Mouse (Mus musculus): Measurements from ENCODE around the gene Ssb. TPM values are rescaled to one million over a fixed set of nuclear protein-coding genes. Genes with fewer than 3 reads are reported as not detected.

Ssb gene
- polyA plus RNA-seq (2016; fragmentation: Nextera tagmentation; extraction: Ambion mirVana), result 361 and 378 TPM in 2 replicates

GRCm38 (mm10) chr2:69861485-69862091, at the start of gene Ssb:
Ssb (plus strand) TSS chr2:69861562.
- under 1% methylated on average over 66 of the region's 66 CpGs for WGBS
- peak within 1 kb of the TSS; percentile 70 for H3K4me2 ChIP-seq (replicated peaks)
- peak; percentile 96 for ATAC-seq (ENCODE audit: low FRiP score)

GRCm38 (mm10) chr2:69816575-69816974, 44.8 kb upstream of the Ssb start:
- H3K36me3 ChIP-seq, result no peaks in the 10 kb centered on the region
- H3K27ac ChIP-seq, result no peak overlapping the region
- ATAC-seq (ENCODE audit: low FRiP score), result no peak
- H3K9me3 ChIP-seq (replicated peaks), result no peaks in the 10 kb centered on the region
- H3K4me1 ChIP-seq, result peaks cover under 1% of the 10 kb centered on the region
- no peaks in the 10 kb centered on the region for H3K27me3 ChIP-seq
- H3K4me2 ChIP-seq (replicated peaks), result no peak overlapping the region
- whole genome bisulfite sequencing, result 86% methylated on average over 5 of the region's 5 CpGs
- no peak overlapping the region for H3K9ac ChIP-seq
- no peak overlapping the region for H3K4me3 ChIP-seq

More at GRCm38 (mm10) chr2:69861485-69862091, at the start of gene Ssb:
- Histone ChIP-seq H3K27ac (peak within 1 kb of the TSS; percentile 94), H3K4me1 (peaks cover 19% of the 10 kb centered on the region), H3K4me3 (peak within 1 kb of the TSS; percentile 99), H3K27me3 (no peaks in the 10 kb centered on the region), H3K9ac (peak within 1 kb of the TSS; percentile 98), H3K9me3 (replicated peaks) (no peaks in the 10 kb centered on the region), H3K36me3 (peaks cover 6% of the 10 kb centered on the region; the same call in 1 of the 2 replicates)

- Histone ChIP-seq H3K4me3 (no peak overlapping the region), H3K27me3 (no peaks in the 10 kb centered on the region), H3K9ac (no peak overlapping the region), H3K9me3 (replicated peaks) (no peaks in the 10 kb centered on the region), H3K27ac (no peak overlapping the region), H3K4me2 (replicated peaks) (no peak overlapping the region), H3K36me3 (no peaks in the 10 kb centered on the region), H3K4me1 (peaks cover 8% of the 10 kb centered on the region)
- no peak for ATAC-seq (ENCODE audit: low FRiP score)
- WGBS, result 83% methylated on average over 9 of the region's 9 CpGs
Observed at GRCm38 (mm10) chr2:69818350-69819085, 42.8 kb upstream of the Ssb start.

GRCm38 (mm10) chr2:69820201-69820600, 41.2 kb upstream of the Ssb start:
- no peak overlapping the region for H3K4me3 ChIP-seq
- ATAC-seq (ENCODE audit: low FRiP score), result no peak
- no peaks in the 10 kb centered on the region for H3K9me3 ChIP-seq (replicated peaks)
- H3K4me2 ChIP-seq (replicated peaks), result no peak overlapping the region
- no peak overlapping the region for H3K27ac ChIP-seq
- peaks cover 6% of the 10 kb centered on the region; the same call in 1 of the 2 replicates for H3K36me3 ChIP-seq
- H3K4me1 ChIP-seq, result peaks cover 22% of the 10 kb centered on the region
- 86% methylated on average over 1 of the region's 1 CpGs for WGBS
- H3K27me3 ChIP-seq, result no peaks in the 10 kb centered on the region
- H3K9ac ChIP-seq, result no peak overlapping the region

GRCm38 (mm10) chr2:69821711-69822110, 39.7 kb upstream of the Ssb start, which contains the start of gene Klhl23:
Klhl23 (plus strand) TSS chr2:69821944.
- Histone ChIP-seq H3K4me2 (replicated peaks) (peak within 1 kb of the TSS; percentile 81), H3K27me3 (no peaks in the 10 kb centered on the region), H3K9ac (peak within 1 kb of the TSS; percentile 97), H3K27ac (peak within 1 kb of the TSS; percentile 94), H3K36me3 (peaks cover 6% of the 10 kb centered on the region; the same call in 1 of the 2 replicates), H3K4me3 (peak within 1 kb of the TSS; percentile 94), H3K9me3 (replicated peaks) (no peaks in the 10 kb centered on the region), H3K4me1 (peaks cover 27% of the 10 kb centered on the region)
- 28% methylated on average over 8 of the region's 8 CpGs for WGBS
- no peak for ATAC-seq (ENCODE audit: low FRiP score)

GRCm38 (mm10) chr2:69822361-69823128, 38.8 kb upstream of the Ssb start:
- peak; percentile 71 for ATAC-seq (ENCODE audit: low FRiP score)
- under 1% methylated on average over 68 of the region's 80 CpGs for WGBS
- no peaks in the 10 kb centered on the region for H3K27me3 ChIP-seq

GRCm38 (mm10) chr2:69823129-69823677, 38.2 kb upstream of the Ssb start:
- peak overlapping the region; percentile 94 for H3K27ac ChIP-seq
- peak overlapping the region; percentile 81 for H3K4me2 ChIP-seq (replicated peaks)
- peak overlapping the region; percentile 94 for H3K4me3 ChIP-seq
- peak overlapping the region; percentile 97 for H3K9ac ChIP-seq
- WGBS, result 2% methylated on average over 45 of the region's 45 CpGs
- peaks cover 28% of the 10 kb centered on the region for H3K4me1 ChIP-seq
- peak; percentile 82 for ATAC-seq (ENCODE audit: low FRiP score)
- H3K27me3 ChIP-seq, result no peaks in the 10 kb centered on the region
- H3K9me3 ChIP-seq (replicated peaks), result no peaks in the 10 kb centered on the region
- H3K36me3 ChIP-seq, result peaks cover 6% of the 10 kb centered on the region; the same call in 1 of the 2 replicates

More at GRCm38 (mm10) chr2:69822361-69823128, 38.8 kb upstream of the Ssb start:
- Histone ChIP-seq H3K9ac (peak overlapping the region; percentile 97), H3K4me2 (replicated peaks) (peak overlapping the region; percentile 81), H3K4me3 (peak overlapping the region; percentile 94), H3K36me3 (peaks cover 6% of the 10 kb centered on the region; the same call in 1 of the 2 replicates), H3K4me1 (peaks cover 28% of the 10 kb centered on the region), H3K9me3 (replicated peaks) (no peaks in the 10 kb centered on the region), H3K27ac (peak overlapping the region; percentile 94)

- Histone ChIP-seq H3K27ac (no peak overlapping the region), H3K9ac (no peak overlapping the region), H3K9me3 (replicated peaks) (no peaks in the 10 kb centered on the region), H3K36me3 (peaks cover 24% of the 10 kb centered on the region), H3K4me2 (replicated peaks) (no peak overlapping the region), H3K4me3 (no peak overlapping the region), H3K4me1 (peaks cover 28% of the 10 kb centered on the region), H3K27me3 (no peaks in the 10 kb centered on the region)
- 83% methylated on average over 10 of the region's 10 CpGs for WGBS
- no peak for ATAC-seq (ENCODE audit: low FRiP score)
Observed at GRCm38 (mm10) chr2:69825898-69826297, 35.5 kb upstream of the Ssb start.

- no peak for ATAC-seq (ENCODE audit: low FRiP score)
- no peaks in the 10 kb centered on the region for H3K27me3 ChIP-seq
- H3K27ac ChIP-seq, result no peak overlapping the region
- WGBS, result 50% methylated on average over 2 of the region's 2 CpGs
- no peaks in the 10 kb centered on the region for H3K9me3 ChIP-seq (replicated peaks)
- peaks cover 28% of the 10 kb centered on the region for H3K36me3 ChIP-seq
- no peak overlapping the region for H3K4me3 ChIP-seq
- no peak overlapping the region for H3K4me2 ChIP-seq (replicated peaks)
- H3K9ac ChIP-seq, result no peak overlapping the region
- H3K4me1 ChIP-seq, result peaks cover 28% of the 10 kb centered on the region
Observed at GRCm38 (mm10) chr2:69826380-69826779, 35.0 kb upstream of the Ssb start.

GRCm38 (mm10) chr2:69828031-69828430, 33.3 kb upstream of the Ssb start:
- Histone ChIP-seq H3K27ac (no peak overlapping the region), H3K9me3 (replicated peaks) (no peaks in the 10 kb centered on the region), H3K36me3 (peaks cover 34% of the 10 kb centered on the region), H3K9ac (no peak overlapping the region), H3K4me3 (no peak overlapping the region), H3K4me1 (peaks cover 20% of the 10 kb centered on the region), H3K4me2 (replicated peaks) (no peak overlapping the region), H3K27me3 (no peaks in the 10 kb centered on the region)
- ATAC-seq (ENCODE audit: low FRiP score), result no peak
- WGBS, result 51% methylated on average over 7 of the region's 7 CpGs

- Histone ChIP-seq H3K4me3 (no peak overlapping the region), H3K9me3 (replicated peaks) (no peaks in the 10 kb centered on the region), H3K9ac (no peak overlapping the region), H3K4me2 (replicated peaks) (no peak overlapping the region), H3K27ac (no peak overlapping the region), H3K36me3 (peaks cover 46% of the 10 kb centered on the region), H3K4me1 (peaks cover 10% of the 10 kb centered on the region), H3K27me3 (no peaks in the 10 kb centered on the region)
- WGBS, result 95% methylated on average over 2 of the region's 2 CpGs
- ATAC-seq (ENCODE audit: low FRiP score), result no peak
Observed at GRCm38 (mm10) chr2:69829680-69830079, 31.7 kb upstream of the Ssb start.

- H3K36me3 ChIP-seq, result peaks cover 41% of the 10 kb centered on the region
Observed at GRCm38 (mm10) chr2:69830116-69830515, 31.2 kb upstream of the Ssb start.

More at GRCm38 (mm10) chr2:69830116-69830515, 31.2 kb upstream of the Ssb start:
- H3K27ac ChIP-seq, result no peak overlapping the region
- H3K4me1 ChIP-seq, result peaks cover 7% of the 10 kb centered on the region; the same call in 1 of the 2 replicates
- no peak overlapping the region for H3K4me2 ChIP-seq (replicated peaks)
- ATAC-seq (ENCODE audit: low FRiP score), result no peak
- H3K9ac ChIP-seq, result no peak overlapping the region
- 92% methylated on average over 8 of the region's 8 CpGs for WGBS
- H3K27me3 ChIP-seq, result no peaks in the 10 kb centered on the region
- no peak overlapping the region for H3K4me3 ChIP-seq
- no peaks in the 10 kb centered on the region for H3K9me3 ChIP-seq (replicated peaks)

Data from hindbrain, embryonic 12.5 days (tissue).